Mouse (Mus musculus) heart, adult 18-20 months (tissue): ENCODE data around the gene Cap2. TPM values are rescaled to one million over a fixed set of nuclear protein-coding genes. Genes with fewer than 3 reads are reported as not detected.
A peak's percentile ranks its signal among the peaks of the same experiment; 100 is the strongest.

Experiments used
- DNase-seq, 2 experiments: peaks; one replicate each; pipeline ENCODE4 v3.0.0; 2021 to 2022; ENCODE audit warnings: mixed read lengths in 1 of 2
- total RNA-seq, 2 experiments: library from RNA; stranded (reverse); gene quantifications; 2 replicates each; pipeline ENCODE4 v1.2.3; 2021

The Cap2 gene
- total RNA-seq, 2 experiments from 2014 or later: 133 to 144 TPM

DNA sequence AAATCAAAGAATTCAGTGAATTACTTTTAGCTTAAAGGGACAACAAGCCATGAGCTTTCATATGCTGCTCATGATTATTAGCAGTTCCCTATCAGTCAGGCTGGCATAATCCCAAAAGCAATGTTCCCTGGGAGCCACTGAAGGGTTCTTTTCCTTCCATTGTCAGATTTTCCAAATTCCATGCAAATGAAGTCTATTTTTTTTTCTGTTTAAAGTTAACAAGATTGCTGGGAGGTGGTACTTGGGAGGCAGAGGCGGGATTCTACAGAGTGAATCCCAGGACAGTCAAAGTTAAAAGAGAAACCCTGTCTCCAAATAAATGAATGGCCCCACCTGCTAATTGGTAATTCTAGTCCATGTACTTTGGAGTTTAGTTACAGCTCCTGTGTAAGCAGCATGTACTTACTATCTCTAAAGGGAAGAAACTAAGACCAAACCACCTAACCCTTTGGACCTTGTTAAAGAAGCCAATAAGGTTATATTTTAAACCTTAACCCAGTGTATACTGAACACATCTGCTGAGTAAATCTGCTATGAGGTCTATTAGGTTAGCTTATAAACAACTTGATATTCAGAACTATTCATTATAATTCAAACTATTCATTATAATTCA, 193.8 kb downstream of the Cap2 start:
- DNase-seq: peak; percentile 7 to 19

DNA sequence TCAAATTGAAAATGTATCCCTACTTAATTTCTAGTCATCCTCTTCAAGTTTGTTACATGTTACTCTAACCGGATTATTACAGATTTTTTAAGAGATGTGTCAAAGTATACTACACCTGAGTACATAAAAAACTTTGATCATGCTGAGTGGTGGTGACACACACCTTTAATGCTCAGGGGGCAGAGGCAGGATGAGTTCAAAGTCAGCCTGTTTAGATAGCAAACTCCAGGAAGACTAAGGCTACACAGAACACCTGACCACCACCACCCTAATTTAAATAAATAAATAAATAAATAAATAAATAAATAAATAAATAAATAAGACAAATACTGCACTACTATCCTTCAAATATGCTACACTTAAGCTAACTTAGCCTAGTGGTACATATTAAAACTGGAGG, 194.3 kb downstream of the Cap2 start:
- no peak for DNase-seq

DNA sequence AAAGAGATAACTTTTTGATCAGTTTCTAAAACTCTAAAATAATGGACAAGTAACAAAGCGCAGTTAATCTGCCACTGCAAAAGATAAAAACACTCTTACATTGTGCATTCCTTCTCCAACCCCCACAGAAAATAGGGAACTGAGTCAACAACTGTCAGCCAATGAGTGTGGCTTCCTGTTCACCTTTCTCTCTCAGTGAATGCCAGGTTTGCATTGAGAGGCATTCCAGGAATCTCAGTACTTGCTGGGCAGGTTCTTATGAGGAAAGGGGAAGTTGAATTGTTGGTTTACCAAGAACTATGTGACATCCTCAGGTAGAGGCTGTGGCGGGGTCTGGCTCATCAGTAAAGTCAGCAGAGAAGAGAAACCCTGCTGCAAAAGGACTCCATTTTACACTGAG, 195.1 kb downstream of the Cap2 start:
- DNase-seq: no peak

DNA sequence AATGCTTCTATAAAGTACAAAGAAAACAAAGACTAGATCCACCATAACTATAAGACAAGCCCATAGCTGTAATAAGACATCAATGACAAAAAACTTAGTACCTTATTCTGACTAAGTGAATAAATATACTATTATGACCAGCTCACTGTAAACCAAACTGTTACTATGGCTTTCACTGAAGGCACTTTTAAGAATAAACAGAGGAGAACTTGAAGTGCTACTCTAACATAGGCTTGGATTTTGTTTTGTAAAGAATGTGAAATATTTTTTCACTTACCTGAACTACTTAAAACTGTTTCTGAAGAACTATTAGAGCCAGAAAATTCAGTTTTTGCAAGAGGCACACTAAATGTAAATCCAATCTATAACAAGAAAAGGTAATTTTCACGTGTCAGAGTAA, 197.7 kb downstream of the Cap2 start:
- no peak for DNase-seq

Other genes starting within 250 kb of the Cap2 start
- under 1 TPM; 0.32 to 0.62 TPM for gene Stmnd1, start 228.1 kb upstream of the Cap2 start, total RNA-seq
- 100 to 1,000 TPM; 193 to 194 TPM for gene Rbm24, start 83.4 kb upstream of the Cap2 start, total RNA-seq
- 10 to 100 TPM; 31.7 to 37.0 TPM for gene Fam8a1, start 167.7 kb downstream of the Cap2 start, total RNA-seq
- gene Nup153, start 226.1 kb downstream of the Cap2 start, total RNA-seq: 10 to 100 TPM; 33.6 to 40.2 TPM